ENCODE assay signal across 8 mouse cellular contexts in the genomic region with DNA sequence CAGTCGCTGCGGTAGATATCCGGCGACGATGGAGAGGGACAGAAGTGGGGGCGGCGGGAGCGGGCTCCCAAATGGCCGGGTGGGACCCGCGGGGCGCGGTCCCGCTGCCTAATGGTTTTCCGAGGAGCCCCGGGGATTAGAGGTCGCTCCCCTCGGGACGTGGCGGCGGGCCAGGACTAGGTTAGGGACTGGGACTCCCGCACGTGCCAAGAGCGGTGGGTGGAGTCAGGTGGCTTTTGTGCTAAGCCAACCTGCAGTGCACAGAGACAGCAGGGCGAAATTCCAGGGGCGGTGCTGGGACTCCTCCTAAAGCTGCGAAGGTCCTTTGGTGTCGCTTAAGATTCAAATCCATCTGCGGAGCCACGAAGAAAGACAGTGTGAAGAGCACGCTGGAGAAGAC. TPM values are rescaled to one million over a fixed set of nuclear protein-coding genes. Genes with fewer than 3 reads are reported as not detected.
DNase-seq lines count a peak whose midpoint lies in the region; ATAC-seq and TF ChIP-seq lines count a peak whose summit lies in the region.

No protein-coding gene starts in this region.

- TF ChIP-seq CTCF in kidney, adult 2 months (conservative IDR thresholded peaks at IDR 0.05; ENCODE audit: insufficient read depth, insufficient read length, low read depth, low read length) = no peak
- TF ChIP-seq CTCF in lung, adult 2 months (IDR thresholded peaks at IDR 0.05; ENCODE audit: insufficient read depth, low read length) = no peak

- H3K27me3 ChIP-seq in kidney, adult 2 months (replicated peaks; ENCODE audit: control insufficient read depth, insufficient read depth, low read length) = peaks cover 2% of the 10 kb centered on the region; the same call in 1 of the 2 replicates
- H3K27me3 ChIP-seq in stomach, embryonic 14.5 days (ENCODE audit: control insufficient read depth, insufficient read depth, low read length) = peaks cover 17% of the 10 kb centered on the region

- no peak overlapping the region for H3K9ac ChIP-seq in stomach, embryonic 14.5 days (replicated peaks; ENCODE audit: low read depth, low read length)

- WGBS in kidney, adult 2 months = 2% methylated on average over 31 of the region's 31 CpGs
- WGBS in lung, adult 2 months = 2% methylated on average over 31 of the region's 31 CpGs
- under 1% methylated on average over 31 of the region's 31 CpGs for WGBS in stomach, embryonic 14.5 days

- no peak for TF ChIP-seq POLR2A in kidney, adult 2 months (IDR thresholded peaks at IDR 0.05; ENCODE audit: low read depth, low read length)
- TF ChIP-seq POLR2A in lung, adult 2 months (IDR thresholded peaks at IDR 0.05; ENCODE audit: borderline replicate concordance, extremely low read depth, low read depth, low read length) = no peak

- no peaks in the 10 kb centered on the region for H3K36me3 ChIP-seq in kidney, adult 2 months (ENCODE audit: control insufficient read depth, insufficient read depth, low read length)
- no peaks in the 10 kb centered on the region for H3K36me3 ChIP-seq in stomach, embryonic 14.5 days (ENCODE audit: control insufficient read depth, insufficient read depth, low read length)

- H3K9me3 ChIP-seq in stomach, embryonic 14.5 days (ENCODE audit: control insufficient read depth, low read depth, low read length) = no peaks in the 10 kb centered on the region

- H3K4me1 ChIP-seq in kidney, adult 2 months (ENCODE audit: control insufficient read depth, insufficient read depth, low read length) = no peaks in the 10 kb centered on the region
- H3K4me1 ChIP-seq in lung, adult 2 months (ENCODE audit: control insufficient read depth, insufficient read depth, low read length) = no peaks in the 10 kb centered on the region; the same call in 1 of the 2 replicates
- H3K4me1 ChIP-seq in stomach, embryonic 14.5 days (ENCODE audit: control insufficient read depth, insufficient read depth, low read length) = peaks cover 7% of the 10 kb centered on the region; the same call in 1 of the 2 replicates

- peak; percentile 27 for ATAC-seq in granulocyte monocyte progenitor cell, adult 5-6 weeks (replicated peaks; ENCODE audit: poor library complexity, severe bottlenecking)
- 0 out of 2 replicates have a peak, but pooled peaks have one; percentile 42 for ATAC-seq in stomach, embryonic 14.5 days (ENCODE audit: insufficient number of reproducible peaks, insufficient read depth, low FRiP score, low read depth)

- no peak overlapping the region for H3K4me3 ChIP-seq in kidney, adult 2 months (ENCODE audit: insufficient read depth, low read depth, low read length)
- H3K4me3 ChIP-seq in lung, adult 2 months (replicated peaks; ENCODE audit: extremely low read depth, low read depth, low read length) = no peak overlapping the region
- peak overlapping the region; percentile 19; the same call in 1 of the 2 replicates for H3K4me3 ChIP-seq in stomach, embryonic 14.5 days (ENCODE audit: low read depth, low read length)

- H3K4me2 ChIP-seq in stomach, embryonic 14.5 days (replicated peaks; ENCODE audit: low read depth, low read length) = peak overlapping the region; percentile 42

- no peak overlapping the region for H3K27ac ChIP-seq in kidney, adult 2 months (ENCODE audit: insufficient read depth, low read depth, low read length)
- no peak overlapping the region for H3K27ac ChIP-seq in stomach, embryonic 14.5 days (ENCODE audit: low read length)

- DNase-seq in cerebellum, adult 11 months = peak; percentile 3
- DNase-seq in cerebellum, adult 11-12 months = no peak
- peak; percentile 90 for DNase-seq in ZHBTc4 (ENCODE audit: low read depth, low spot score)
- DNase-seq in kidney, adult 2 months = peak; percentile 60
- peak; percentile 29 for DNase-seq in lung, adult 2 months
- DNase-seq in spleen, adult 18-20 months = no peak

RNA-seq across cellular contexts. Expression of a gene that starts 37.9 kb away (rescaled TPM):
- not detected in 2 replicates for total RNA-seq in granulocyte monocyte progenitor cell, adult 5-6 weeks (2014; fragmentation: Nextera tagmentation)
- total RNA-seq in granulocyte monocyte progenitor cell, adult 5-6 weeks (2017) = not detected in 2 replicates
- polyA plus RNA-seq in kidney, adult 2 months (2012; rRNA removed) = 0.09 TPM in 1 of 2 replicates, not detected in the other
- 0.09 and 0.12 TPM in 2 replicates for polyA plus RNA-seq in lung, adult 2 months (2012; rRNA removed)
- 0.48 TPM in 1 of 2 replicates, not detected in the other for polyA plus RNA-seq in stomach, embryonic 14.5 days (2014; fragmentation: Nextera tagmentation; extraction: Ambion mirVana)

Comparison
In these comparisons a context has a peak if more than half of its experiments do, and no peak if none do; other contexts are left out.
1. DNase-seq: peak in cerebellum, adult 11 months (single experiment), ZHBTc4 (single experiment), kidney, adult 2 months (single experiment) and lung, adult 2 months (single experiment); none in cerebellum, adult 11-12 months (single experiment) and spleen, adult 18-20 months (0 of 2).